Mouse (Mus musculus) ES-E14 (cell line): ENCODE measurements around the gene Fras1. TPM values are rescaled to one million over a fixed set of nuclear protein-coding genes. Genes with fewer than 3 reads are reported as not detected.

ENCODE experiments used
- DNase-seq: peaks from one replicate; pipeline ENCODE4 v3.0.0-alpha.2; 2013; ENCODE audit warnings: low read depth, low spot score
- H3K27ac ChIP-seq: 2 replicates; pipeline ENCODE4 v1.5.1; 2012; ENCODE audit warnings: low read depth, mild to moderate bottlenecking, low read length, moderate library complexity, mixed read lengths; ENCODE audit not compliant: poor library complexity, insufficient read depth, severe bottlenecking
- H3K36me3 ChIP-seq: 2 replicates; pipeline ENCODE4 v1.6.1; 2012; ENCODE audit warnings: mild to moderate bottlenecking, low read length, moderate library complexity, mixed read lengths; ENCODE audit not compliant: control insufficient read depth, poor library complexity, insufficient read depth, severe bottlenecking
- H3K4me1 ChIP-seq, 2 experiments: fragments of 150-350 bp in 1 of 2; sonication (generic) in 1 of 2; 2 replicates each; pipeline ENCODE4 v1.6.1; 2012; ENCODE audit warnings: low read length in 2 of 2, mild to moderate bottlenecking in 1 of 2, mixed read lengths in 1 of 2; ENCODE audit not compliant: control insufficient read depth in 2 of 2, insufficient read depth in 2 of 2, poor library complexity in 1 of 2
- H3K4me3 ChIP-seq, 2 experiments: fragments of 150-350 bp in 1 of 2; sonication (generic) in 1 of 2; 2 replicates each; pipeline ENCODE4 v1.5.1; 2012; ENCODE audit warnings: low read length in 2 of 2, low read depth in 1 of 2, mild to moderate bottlenecking in 1 of 2, mixed read lengths in 1 of 2; ENCODE audit not compliant: insufficient read depth in 1 of 2, poor library complexity in 1 of 2, severe bottlenecking in 1 of 2
- H3K9ac ChIP-seq: 2 replicates; pipeline ENCODE4 v1.6.1; 2012; ENCODE audit warnings: low read depth, mild to moderate bottlenecking, low read length, mixed read lengths; ENCODE audit not compliant: poor library complexity, insufficient read depth, severe bottlenecking
- H3K9me3 ChIP-seq: fragments of 150-350 bp; sonication (generic); 2 replicates; pipeline ENCODE4 v1.6.1; 2012; ENCODE audit warnings: low read depth, mild to moderate bottlenecking, low read length; ENCODE audit not compliant: control insufficient read depth, insufficient read depth
- CHD2 ChIP-seq: IDR thresholded peaks from 2 replicates; pipeline ENCODE4 v1.6.1; 2014; ENCODE audit warnings: mild to moderate bottlenecking, low read depth, low read length, inconsistent platforms
- HCFC1 ChIP-seq: IDR thresholded peaks from 2 replicates; pipeline ENCODE4 v1.6.1; 2012; ENCODE audit warnings: low read length, inconsistent platforms, borderline replicate concordance; ENCODE audit not compliant: insufficient read depth
- MAFK ChIP-seq: IDR thresholded peaks from 2 replicates; pipeline ENCODE4 v1.6.1; 2014; ENCODE audit warnings: mild to moderate bottlenecking, low read depth, low read length, inconsistent platforms; ENCODE audit not compliant: insufficient read depth
- ZC3H11A ChIP-seq: IDR thresholded peaks from 2 replicates; pipeline ENCODE4 v1.6.1; 2012; ENCODE audit warnings: low read depth, mild to moderate bottlenecking, inconsistent platforms, low read length, borderline replicate concordance
- ZNF384 ChIP-seq: IDR thresholded peaks from 2 replicates; pipeline ENCODE4 v1.6.1; 2012; ENCODE audit warnings: low read depth, low read length, inconsistent platforms
- in situ Hi-C, 2 experiments: fragments of 600-800 bp; cut with MboI; formaldehyde crosslinking; loops; one replicate each; pipeline ENCODE4 v1.15.1; 2025; ENCODE audit warnings: low sequenced_read_pairs in 2 of 2, inconsistent platforms in 1 of 2; ENCODE audit not compliant: unreplicated experiment in 2 of 2
- total RNA-seq: library from RNA; depleted of rRNA; stranded (reverse); fragments of 300-350 nt; gene quantifications from 2 replicates; pipeline ENCODE4 v1.2.3, GENCODE M21; 2012

Gene Fras1
- total RNA-seq, 1 experiment: 1.6 TPM

GRCm38 (mm10) chr5:96603974-96604769 is 230.4 kb downstream of the Fras1 start:
- H3K4me3 ChIP-seq: no peak overlapping the region
- no peaks in the 10 kb centered on the region for H3K4me1 ChIP-seq
- H3K36me3 ChIP-seq: no peaks in the 10 kb centered on the region
- no peak for TF ChIP-seq ZC3H11A
- TF ChIP-seq HCFC1: no peak
- no peak for TF ChIP-seq CHD2
- TF ChIP-seq ZNF384: no peak
- TF ChIP-seq MAFK: no peak
- H3K27ac ChIP-seq: no peak overlapping the region
- no peak for DNase-seq
- no peak overlapping the region for H3K9ac ChIP-seq
- H3K9me3 ChIP-seq: no peaks in the 10 kb centered on the region
- in situ Hi-C loops: no loop called here

GRCm38 (mm10) chr5:96608036-96608435 is 234.3 kb downstream of the Fras1 start:
- H3K9ac ChIP-seq: no peak overlapping the region
- H3K4me1 ChIP-seq: no peaks in the 10 kb centered on the region
- no peak overlapping the region for H3K27ac ChIP-seq
- no peaks in the 10 kb centered on the region for H3K36me3 ChIP-seq
- H3K4me3 ChIP-seq: no peak overlapping the region
- no peaks in the 10 kb centered on the region for H3K9me3 ChIP-seq
- TF ChIP-seq MAFK: no peak
- no peak for TF ChIP-seq ZNF384
- no peak for TF ChIP-seq ZC3H11A
- no peak for TF ChIP-seq CHD2
- no peak for TF ChIP-seq HCFC1
- in situ Hi-C loops: no loop called here
- DNase-seq: no peak

- no peaks in the 10 kb centered on the region for H3K4me1 ChIP-seq
- in situ Hi-C loops: no loop called here
- H3K4me3 ChIP-seq: no peak overlapping the region
Observed at GRCm38 (mm10) chr5:96608581-96609280, 235.0 kb downstream of the Fras1 start.

GRCm38 (mm10) chr5:96612077-96612476 is 238.3 kb downstream of the Fras1 start:
- Histone ChIP-seq H3K9ac (no peak overlapping the region), H3K9me3 (no peaks in the 10 kb centered on the region), H3K4me1 (no peaks in the 10 kb centered on the region), H3K36me3 (no peaks in the 10 kb centered on the region), H3K27ac (no peak overlapping the region), H3K4me3 (no peak overlapping the region)
- in situ Hi-C loops: no loop called here
- no peak for DNase-seq
- TF ChIP-seq CHD2: no peak

More at GRCm38 (mm10) chr5:96608581-96609280, 235.0 kb downstream of the Fras1 start:
- Histone ChIP-seq H3K36me3 (no peaks in the 10 kb centered on the region), H3K9ac (no peak overlapping the region), H3K9me3 (no peaks in the 10 kb centered on the region), H3K27ac (no peak overlapping the region)
- TF ChIP-seq MAFK: no peak
- DNase-seq: no peak
